Mouse (Mus musculus): Measurements from ENCODE around the gene Vwa3a. TPM values are rescaled to one million over a fixed set of nuclear protein-coding genes. Genes with fewer than 3 reads are reported as not detected.
A peak's percentile ranks its signal among the peaks of the same experiment; 100 is the strongest.

The Vwa3a gene
- 0.03 TPM in 1 of 2 replicates, not detected in the other for polyA plus RNA-seq (2012; rRNA removed)

- H3K4me3 ChIP-seq (ENCODE audit: low read depth, low read length) = no peak within 1 kb of the TSS
- TF ChIP-seq POLR2A (IDR thresholded peaks at IDR 0.05; ENCODE audit: low read depth, low read length) (no peak), CTCF (IDR thresholded peaks at IDR 0.05; ENCODE audit: extremely low read depth, insufficient read length, insufficient replicate concordance, low read depth, low read length) (no peak)
- H3K27me3 ChIP-seq (ENCODE audit: control insufficient read depth, insufficient read depth, low read length) = no peaks in the 10 kb centered on the region
- 73% methylated on average over 6 of the region's 6 CpGs for WGBS
- no peaks in the 10 kb centered on the region for H3K36me3 ChIP-seq (ENCODE audit: control insufficient read depth, insufficient read depth, low read length)
- H3K27ac ChIP-seq (ENCODE audit: insufficient read depth, low read depth, low read length) = no peak within 1 kb of the TSS
- H3K4me1 ChIP-seq (ENCODE audit: control insufficient read depth, insufficient read depth, insufficient read length, low read length) = no peaks in the 10 kb centered on the region
Measured at GRCm38 (mm10) chr7:120739018-120739417, at the start of gene Vwa3a. Gene Vwa3a, plus strand, starts transcription at chr7:120739318.

DNA sequence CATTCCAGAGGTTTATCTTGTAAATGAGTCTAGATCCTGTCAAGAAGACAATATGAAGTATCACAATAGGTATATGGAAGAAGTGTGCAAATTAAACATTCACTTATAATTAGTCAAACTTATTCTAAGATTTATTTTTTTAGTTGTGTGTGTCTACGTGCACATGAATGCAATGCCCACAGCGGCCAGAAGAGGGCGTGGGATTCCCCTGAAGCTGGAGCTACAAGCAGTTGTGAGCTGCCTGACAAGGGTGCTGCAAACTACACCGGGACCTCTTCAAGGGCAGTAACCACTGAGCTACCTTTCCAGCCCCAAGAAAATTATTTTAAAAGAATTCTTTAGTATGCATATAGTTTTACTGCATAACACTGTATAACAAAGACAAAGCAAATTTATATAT is 48.5 kb upstream of the Vwa3a start:
- peak; percentile 38; the same call in 1 of the 2 replicates for TF ChIP-seq CTCF (IDR thresholded peaks at IDR 0.05; ENCODE audit: extremely low read depth, insufficient read length, insufficient replicate concordance, low read depth, low read length)
- no peak for TF ChIP-seq POLR2A (IDR thresholded peaks at IDR 0.05; ENCODE audit: low read depth, low read length)
- H3K27ac ChIP-seq (ENCODE audit: insufficient read depth, low read depth, low read length) = no peak overlapping the region
- 80% methylated on average over 4 of the region's 4 CpGs for WGBS

GRCm38 (mm10) chr7:120693831-120694375 is 45.2 kb upstream of the Vwa3a start:
- TF ChIP-seq CTCF (IDR thresholded peaks at IDR 0.05; ENCODE audit: extremely low read depth, insufficient read length, insufficient replicate concordance, low read depth, low read length) (no peak), POLR2A (IDR thresholded peaks at IDR 0.05; ENCODE audit: low read depth, low read length) (no peak)
- H3K4me3 ChIP-seq (ENCODE audit: low read depth, low read length) = no peak overlapping the region
- H3K36me3 ChIP-seq (ENCODE audit: control insufficient read depth, insufficient read depth, low read length) = no peaks in the 10 kb centered on the region
- no peaks in the 10 kb centered on the region for H3K27me3 ChIP-seq (ENCODE audit: control insufficient read depth, insufficient read depth, low read length)
- 92% methylated on average over 5 of the region's 5 CpGs for WGBS
- H3K4me1 ChIP-seq (ENCODE audit: control insufficient read depth, insufficient read depth, insufficient read length, low read length) = no peaks in the 10 kb centered on the region
- H3K27ac ChIP-seq (ENCODE audit: insufficient read depth, low read depth, low read length) = no peak overlapping the region

More for the DNA sequence above, 48.5 kb upstream of the Vwa3a start:
- Histone ChIP-seq H3K36me3 (ENCODE audit: control insufficient read depth, insufficient read depth, low read length) (no peaks in the 10 kb centered on the region), H3K4me1 (ENCODE audit: control insufficient read depth, insufficient read depth, insufficient read length, low read length) (no peaks in the 10 kb centered on the region), H3K4me3 (ENCODE audit: low read depth, low read length) (no peak overlapping the region), H3K27me3 (ENCODE audit: control insufficient read depth, insufficient read depth, low read length) (no peaks in the 10 kb centered on the region)

DNA sequence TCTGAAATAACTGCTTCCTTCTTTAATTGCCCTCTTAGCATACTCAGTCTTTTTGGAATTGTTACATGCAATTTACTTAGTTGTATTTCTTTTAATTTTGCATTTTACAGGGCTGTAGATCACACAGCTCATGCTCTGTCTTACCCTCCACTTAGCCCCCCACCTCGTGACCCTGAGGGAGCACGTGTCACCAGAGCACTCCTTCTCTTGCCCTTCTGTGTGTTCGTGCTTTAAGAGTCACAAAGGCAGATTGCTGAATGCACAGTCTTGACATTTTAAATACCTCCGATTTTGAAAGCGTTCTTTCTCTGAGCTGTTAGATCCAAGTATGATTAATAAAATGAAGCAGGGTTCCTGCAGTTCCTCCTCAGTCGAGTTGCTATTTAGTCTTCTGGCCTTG is 43.9 kb upstream of the Vwa3a start:
- Histone ChIP-seq H3K27me3 (ENCODE audit: control insufficient read depth, insufficient read depth, low read length) (no peaks in the 10 kb centered on the region), H3K4me1 (ENCODE audit: control insufficient read depth, insufficient read depth, insufficient read length, low read length) (no peaks in the 10 kb centered on the region), H3K36me3 (ENCODE audit: control insufficient read depth, insufficient read depth, low read length) (no peaks in the 10 kb centered on the region), H3K4me3 (ENCODE audit: low read depth, low read length) (no peak overlapping the region), H3K27ac (ENCODE audit: insufficient read depth, low read depth, low read length) (no peak overlapping the region)
- no peak for TF ChIP-seq POLR2A (IDR thresholded peaks at IDR 0.05; ENCODE audit: low read depth, low read length)
- TF ChIP-seq CTCF (IDR thresholded peaks at IDR 0.05; ENCODE audit: extremely low read depth, insufficient read length, insufficient replicate concordance, low read depth, low read length) = no peak
- WGBS = 71% methylated on average over 6 of the region's 6 CpGs

GRCm38 (mm10) chr7:120695641-120696040 is 43.5 kb upstream of the Vwa3a start:
- Histone ChIP-seq H3K27me3 (ENCODE audit: control insufficient read depth, insufficient read depth, low read length) (no peaks in the 10 kb centered on the region), H3K4me3 (ENCODE audit: low read depth, low read length) (no peak overlapping the region), H3K36me3 (ENCODE audit: control insufficient read depth, insufficient read depth, low read length) (no peaks in the 10 kb centered on the region), H3K4me1 (ENCODE audit: control insufficient read depth, insufficient read depth, insufficient read length, low read length) (no peaks in the 10 kb centered on the region), H3K27ac (ENCODE audit: insufficient read depth, low read depth, low read length) (no peak overlapping the region)
- WGBS = 75% methylated on average over 1 of the region's 1 CpGs
- TF ChIP-seq POLR2A (IDR thresholded peaks at IDR 0.05; ENCODE audit: low read depth, low read length) = no peak
- no peak for TF ChIP-seq CTCF (IDR thresholded peaks at IDR 0.05; ENCODE audit: extremely low read depth, insufficient read length, insufficient replicate concordance, low read depth, low read length)

DNA sequence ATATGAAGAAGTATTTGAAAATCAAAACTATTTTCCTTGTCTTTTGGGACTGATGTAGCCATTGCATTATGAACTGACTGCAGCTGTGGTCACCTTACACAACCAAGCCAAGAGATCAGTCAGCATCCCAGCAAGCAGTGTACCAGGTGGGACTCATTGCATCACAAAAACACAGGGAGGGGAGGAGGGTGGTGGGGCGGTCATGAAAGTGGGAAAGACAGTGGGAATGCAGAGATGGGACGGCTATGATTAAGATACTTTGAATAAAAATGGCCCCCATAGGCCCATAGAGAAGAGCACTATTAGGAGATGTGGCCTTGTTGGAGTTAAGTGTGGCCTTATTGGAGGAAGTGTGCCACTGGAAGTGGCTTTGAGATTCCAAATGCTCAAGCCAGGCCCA is 42.8 kb upstream of the Vwa3a start:
- H3K4me1 ChIP-seq (ENCODE audit: control insufficient read depth, insufficient read depth, insufficient read length, low read length) = no peaks in the 10 kb centered on the region
- no peaks in the 10 kb centered on the region for H3K36me3 ChIP-seq (ENCODE audit: control insufficient read depth, insufficient read depth, low read length)
- TF ChIP-seq CTCF (IDR thresholded peaks at IDR 0.05; ENCODE audit: extremely low read depth, insufficient read length, insufficient replicate concordance, low read depth, low read length) (no peak), POLR2A (IDR thresholded peaks at IDR 0.05; ENCODE audit: low read depth, low read length) (no peak)
- H3K4me3 ChIP-seq (ENCODE audit: low read depth, low read length) = no peak overlapping the region
- no peaks in the 10 kb centered on the region for H3K27me3 ChIP-seq (ENCODE audit: control insufficient read depth, insufficient read depth, low read length)
- 94% methylated on average over 2 of the region's 2 CpGs for whole genome bisulfite sequencing
- H3K27ac ChIP-seq (ENCODE audit: insufficient read depth, low read depth, low read length) = no peak overlapping the region

- Histone ChIP-seq H3K27me3 (ENCODE audit: control insufficient read depth, insufficient read depth, low read length) (no peaks in the 10 kb centered on the region), H3K4me1 (ENCODE audit: control insufficient read depth, insufficient read depth, insufficient read length, low read length) (no peaks in the 10 kb centered on the region), H3K4me3 (ENCODE audit: low read depth, low read length) (no peak overlapping the region), H3K36me3 (ENCODE audit: control insufficient read depth, insufficient read depth, low read length) (no peaks in the 10 kb centered on the region), H3K27ac (ENCODE audit: insufficient read depth, low read depth, low read length) (no peak overlapping the region)
- TF ChIP-seq POLR2A (IDR thresholded peaks at IDR 0.05; ENCODE audit: low read depth, low read length) (no peak), CTCF (IDR thresholded peaks at IDR 0.05; ENCODE audit: extremely low read depth, insufficient read length, insufficient replicate concordance, low read depth, low read length) (no peak)
- 79% methylated on average over 6 of the region's 6 CpGs for WGBS
Measured at GRCm38 (mm10) chr7:120699586-120699985, 39.5 kb upstream of the Vwa3a start.

Measured in small intestine, adult 2 months (tissue).